ENCODE assay signal across 8 mouse cellular contexts in genomic region chr11:119546496-119547182, GRCm38 (mm10). TPM values are rescaled to one million over a fixed set of nuclear protein-coding genes. Genes with fewer than 3 reads are reported as not detected.
DNase-seq lines count a peak whose midpoint lies in the region; ATAC-seq and TF ChIP-seq lines count a peak whose summit lies in the region.

No protein-coding gene starts in this region.

- ATAC-seq in intestine, embryonic 16.5 days, result no peak

- DNase-seq in left cerebral cortex, adult 2 months (ENCODE audit: extremely low spot score in 1 of 2, low spot score in 2 of 2), result no peak
- no peak for DNase-seq in left cerebral cortex, postnatal 14 days (ENCODE audit: low spot score in 2 of 2)
- DNase-seq in brain, adult 2 months (ENCODE audit: low read depth, low spot score), result peak; percentile 65
- DNase-seq in gastrocnemius, adult 2 months, result peak; percentile 63
- DNase-seq in layer of hippocampus, postnatal 25 days (ENCODE audit: extremely low spot score in 1 of 2, low spot score in 1 of 2), result no peak
- no peak for DNase-seq in ovary, postnatal 36 days (ENCODE audit: low spot score)

- H3K9ac ChIP-seq in intestine, embryonic 16.5 days (ENCODE audit: low read depth, low read length), result peak overlapping the region; percentile 64; the same call in 1 of the 2 replicates

- H3K4me1 ChIP-seq in intestine, embryonic 16.5 days (ENCODE audit: control insufficient read depth, insufficient read depth, low read length), result peaks cover 34% of the 10 kb centered on the region
- H3K4me1 ChIP-seq in olfactory bulb, adult 2 months (ENCODE audit: control insufficient read depth, insufficient read depth, low read length), result peaks cover 48% of the 10 kb centered on the region

- no peak for TF ChIP-seq CTCF in left cerebral cortex, adult 2 months (IDR thresholded peaks at IDR 0.05)
- TF ChIP-seq CTCF in gastrocnemius, adult 2 months (IDR thresholded peaks at IDR 0.05), result no peak
- no peak for TF ChIP-seq CTCF in olfactory bulb, adult 2 months (IDR thresholded peaks at IDR 0.05; ENCODE audit: insufficient read depth, low read depth, low read length)

- no peaks in the 10 kb centered on the region for H3K9me3 ChIP-seq in intestine, embryonic 16.5 days (ENCODE audit: control insufficient read depth, low read length)

- peak overlapping the region; percentile 89 for H3K27ac ChIP-seq in left cerebral cortex, adult 2 months
- no peak overlapping the region for H3K27ac ChIP-seq in gastrocnemius, adult 2 months
- H3K27ac ChIP-seq in intestine, embryonic 16.5 days (ENCODE audit: low read length), result no peak overlapping the region
- H3K27ac ChIP-seq in olfactory bulb, adult 2 months (ENCODE audit: insufficient read depth, low read depth, low read length), result no peak overlapping the region

- no peaks in the 10 kb centered on the region for H3K36me3 ChIP-seq in intestine, embryonic 16.5 days (ENCODE audit: control insufficient read depth, insufficient read depth, low read length)

- peaks cover 92% of the 10 kb centered on the region for H3K27me3 ChIP-seq in intestine, embryonic 16.5 days (replicated peaks; ENCODE audit: control insufficient read depth, insufficient read depth, low read length)

- H3K4me2 ChIP-seq in intestine, embryonic 16.5 days (ENCODE audit: low read depth, low read length), result peak overlapping the region; percentile 99

- intact Hi-C loops in left cerebral cortex, adult 2 months (cut with DNase I), result loop anchor here (2.0 to 5.0 kb wide), 4 partner anchors 32 to 361 kb away; partner anchors contain the start of gene Rptor
- intact Hi-C loops in left cerebral cortex, postnatal 14 days (cut with DNase I), result loop anchor here (5.0 kb wide), 1 partner anchor 56 kb away; the partner anchor contains the start of gene Rptor
- intact Hi-C loops in gastrocnemius, adult 2 months (cut with DNase I), result no loop called here

- peak overlapping the region; percentile 93 for H3K4me3 ChIP-seq in left cerebral cortex, adult 2 months
- H3K4me3 ChIP-seq in gastrocnemius, adult 2 months, result peak overlapping the region; percentile 86
- H3K4me3 ChIP-seq in intestine, embryonic 16.5 days (ENCODE audit: low read length), result peak overlapping the region; percentile 62
- peak overlapping the region; percentile 72 for H3K4me3 ChIP-seq in olfactory bulb, adult 2 months (ENCODE audit: insufficient read depth, low read depth, low read length)

- whole genome bisulfite sequencing in intestine, embryonic 16.5 days, result under 1% methylated on average over 46 of the region's 46 CpGs
- WGBS in olfactory bulb, adult 2 months, result 4% methylated on average over 46 of the region's 46 CpGs

- no peak for TF ChIP-seq POLR2A in olfactory bulb, adult 2 months (IDR thresholded peaks at IDR 0.05; ENCODE audit: insufficient read depth, low read depth, low read length)

RNA-seq across cellular contexts. Expression of gene Nptx1, which starts 0.9 kb away (rescaled TPM):
- total RNA-seq in left cerebral cortex, adult 2 months (2021), result 100 to 1,000 TPM; 247 to 272 TPM
- total RNA-seq in left cerebral cortex, postnatal 14 days (2021), result 100 to 1,000 TPM; 112 to 122 TPM
- total RNA-seq in gastrocnemius, adult 2 months (2021), result not detected
- 0.56 and 0.65 TPM in 2 replicates for polyA plus RNA-seq in intestine, embryonic 16.5 days (2015; fragmentation: Nextera tagmentation; extraction: Ambion mirVana)
- not detected in 2 replicates for polyA plus RNA-seq in olfactory bulb, adult 2 months (2012; ENCODE audit: insufficient read depth, insufficient read length, low replicate concordance, missing spikeins)
- total RNA-seq in layer of hippocampus, postnatal 25 days (2021), result 100 to 1,000 TPM; 388 to 423 TPM

RNA-seq across cellular contexts. Expression of gene Endov, which starts 55.5 kb away (rescaled TPM):
- total RNA-seq in left cerebral cortex, adult 2 months (2021), result 10 to 100 TPM; 31.3 to 35.3 TPM
- 10 to 100 TPM; 23.9 to 27.1 TPM for total RNA-seq in left cerebral cortex, postnatal 14 days (2021)
- 1 to 10 TPM; 4.3 to 4.5 TPM for total RNA-seq in gastrocnemius, adult 2 months (2021)
- 15.1 and 15.2 TPM in 2 replicates for polyA plus RNA-seq in intestine, embryonic 16.5 days (2015; fragmentation: Nextera tagmentation; extraction: Ambion mirVana)
- polyA plus RNA-seq in olfactory bulb, adult 2 months (2012; ENCODE audit: insufficient read depth, insufficient read length, low replicate concordance, missing spikeins), result not detected in 2 replicates
- total RNA-seq in layer of hippocampus, postnatal 25 days (2021), result 10 to 100 TPM; 35.6 to 38.2 TPM

RNA-seq across cellular contexts. Expression of gene Rptor, which starts 56.1 kb away (rescaled TPM):
- 10 to 100 TPM; 64.2 to 70.0 TPM for total RNA-seq in left cerebral cortex, adult 2 months (2021)
- total RNA-seq in left cerebral cortex, postnatal 14 days (2021), result 10 to 100 TPM; 52.8 to 56.2 TPM
- total RNA-seq in gastrocnemius, adult 2 months (2021), result 10 to 100 TPM; 24.9 to 32.5 TPM
- 5.2 and 5.9 TPM in 2 replicates for polyA plus RNA-seq in intestine, embryonic 16.5 days (2015; fragmentation: Nextera tagmentation; extraction: Ambion mirVana)
- 61.2 TPM in 1 of 2 replicates, not detected in the other for polyA plus RNA-seq in olfactory bulb, adult 2 months (2012; ENCODE audit: insufficient read depth, insufficient read length, low replicate concordance, missing spikeins)
- 10 to 100 TPM; 59.7 to 62.9 TPM for total RNA-seq in layer of hippocampus, postnatal 25 days (2021)

Comparison
In these comparisons a context has a peak if more than half of its experiments do, and no peak if none do; other contexts are left out.
1. DNase-seq: peak in brain, adult 2 months (single experiment) and gastrocnemius, adult 2 months (single experiment); none in left cerebral cortex, adult 2 months (0 of 2), left cerebral cortex, postnatal 14 days (0 of 2), layer of hippocampus, postnatal 25 days (0 of 2) and ovary, postnatal 36 days (single experiment).
2. RNA of gene Nptx1, which starts 0.9 kb away (total RNA-seq): 388 to 423 TPM in layer of hippocampus, postnatal 25 days, 247 to 272 TPM in left cerebral cortex, adult 2 months and 112 to 122 TPM in left cerebral cortex, postnatal 14 days; not detected in gastrocnemius, adult 2 months; every median in the first group is over 100 times any median in the second.
3. RNA of gene Endov, which starts 55.5 kb away (total RNA-seq): 35.6 to 38.2 TPM in layer of hippocampus, postnatal 25 days, 31.3 to 35.3 TPM in left cerebral cortex, adult 2 months and 23.9 to 27.1 TPM in left cerebral cortex, postnatal 14 days; 4.3 to 4.5 TPM in gastrocnemius, adult 2 months; every median in the first group is over 4 times any median in the second.
4. Peak in every context shown above with its lines, with median percentiles within 50 percentile points of each other: H3K4me3 ChIP-seq.